Mouse (Mus musculus) myocyte (in vitro differentiated cells): ENCODE measurements around the gene Lenep.

Source experiments
- CEBPB ChIP-seq: IDR thresholded peaks from 2 replicates; pipeline ENCODE4 v1.6.1; 2011; ENCODE audit warnings: mild to moderate bottlenecking, moderate library complexity; ENCODE audit not compliant: poor library complexity, insufficient read depth, severe bottlenecking
- E2F4 ChIP-seq: IDR thresholded peaks from one replicate; pipeline ENCODE4 v1.6.1; 2011; ENCODE audit warnings: mild to moderate bottlenecking, control low read depth, moderate library complexity; ENCODE audit not compliant: insufficient read depth
- MAX ChIP-seq: IDR thresholded peaks from one replicate; pipeline ENCODE4 v1.6.1; 2011; ENCODE audit warnings: low read depth, mild to moderate bottlenecking, control low read depth
- MYOD1 ChIP-seq, 3 experiments: IDR thresholded peaks; one replicate each; pipeline ENCODE4 v1.6.1; 2011; ENCODE audit warnings: control low read depth in 2 of 3, low read depth in 2 of 3, mild to moderate bottlenecking in 2 of 3, moderate library complexity in 1 of 3; ENCODE audit not compliant: insufficient read length in 2 of 3, control insufficient read depth in 1 of 3
- MYOG ChIP-seq, 3 experiments: IDR thresholded peaks; one replicate each; pipeline ENCODE4 v1.6.1; 2011; ENCODE audit warnings: control low read depth in 2 of 3, low read depth in 2 of 3, mild to moderate bottlenecking in 2 of 3; ENCODE audit not compliant: insufficient read length in 2 of 3, control insufficient read depth in 1 of 3, insufficient read depth in 1 of 3
- POLR2A ChIP-seq: IDR thresholded peaks from one replicate; pipeline ENCODE4 v1.6.1; 2011; ENCODE audit warnings: low read depth, mild to moderate bottlenecking, control low read depth, moderate library complexity; ENCODE audit not compliant: insufficient read length
- POLR2AphosphoS2 ChIP-seq: IDR thresholded peaks from one replicate; pipeline ENCODE4 v1.6.1; 2011; ENCODE audit warnings: low read depth, control low read depth; ENCODE audit not compliant: insufficient read length
- REST ChIP-seq: IDR thresholded peaks from one replicate; pipeline ENCODE4 v1.6.1; 2011; ENCODE audit warnings: mild to moderate bottlenecking, control low read depth, moderate library complexity; ENCODE audit not compliant: insufficient read depth, insufficient read length
- SRF ChIP-seq: IDR thresholded peaks from one replicate; pipeline ENCODE4 v1.6.1; 2011; ENCODE audit warnings: low read depth; ENCODE audit not compliant: control insufficient read depth, insufficient read length
- TCF12 ChIP-seq: IDR thresholded peaks from one replicate; pipeline ENCODE4 v1.6.1; 2011; ENCODE audit warnings: mild to moderate bottlenecking, control low read depth; ENCODE audit not compliant: poor library complexity, insufficient read depth, severe bottlenecking
- TCF3 ChIP-seq: IDR thresholded peaks from one replicate; pipeline ENCODE4 v1.6.1; 2011; ENCODE audit warnings: low read depth, control low read depth; ENCODE audit not compliant: insufficient read length
- USF1 ChIP-seq: IDR thresholded peaks from one replicate; pipeline ENCODE4 v1.6.1; 2011; ENCODE audit warnings: low read depth, mild to moderate bottlenecking, control low read depth, moderate library complexity

GRCm38 (mm10) chr3:89434532-89434931 lies 31.9 kb upstream of the Lenep start:
- no peak for TF ChIP-seq TCF12
- peak; percentile 37 for TF ChIP-seq POLR2A
- TF ChIP-seq POLR2AphosphoS2, result peak; percentile 62
- TF ChIP-seq E2F4, result no peak
- no peak for TF ChIP-seq CEBPB
- TF ChIP-seq MYOG (IDR thresholded peaks at IDR 0.05; ENCODE audit: control insufficient read depth in 1 of 3, insufficient read depth in 1 of 3, insufficient read length in 2 of 3, low read depth in 2 of 3), result peak in 2 of 3 experiments; percentile 62 to 77
- TF ChIP-seq SRF, result no peak
- no peak for TF ChIP-seq USF1
- TF ChIP-seq MYOD1 (IDR thresholded peaks at IDR 0.05; ENCODE audit: control insufficient read depth in 1 of 3, insufficient read length in 2 of 3, low read depth in 2 of 3), result peak in 1 of 3 experiments; percentile 19
- TF ChIP-seq MAX, result no peak
- TF ChIP-seq TCF3, result no peak
- no peak for TF ChIP-seq REST
